Mouse (Mus musculus): Measurements from ENCODE around the gene Slc16a10. TPM values are rescaled to one million over a fixed set of nuclear protein-coding genes. Genes with fewer than 3 reads are reported as not detected.

The Slc16a10 gene
- total and polyA plus RNA-seq, 3 experiments = 4.1 to 10.4 (median 4.5) TPM

GRCm38 (mm10) chr10:40000746-40001145 lies 141.3 kb downstream of the Slc16a10 start:
- Histone ChIP-seq H3K79me2 (replicated peaks; ENCODE audit: control insufficient read depth, extremely low read depth, insufficient read depth, poor library complexity, severe bottlenecking) (no peaks in the 10 kb centered on the region), H3K4me3 (replicated peaks in 1 of 3; ENCODE audit: low read depth in 2 of 3, low read length in 2 of 3, poor library complexity in 1 of 3) (no peak overlapping the region), H3K27ac (ENCODE audit: insufficient read depth, low read depth) (no peak overlapping the region), H3K4me2 (ENCODE audit: insufficient read depth, low read depth, poor library complexity, severe bottlenecking) (no peak overlapping the region), H3K27me3 (replicated peaks) (no peaks in the 10 kb centered on the region), H3K9me3 (replicated peaks; ENCODE audit: low read length) (no peaks in the 10 kb centered on the region), H3K36me3 (replicated peaks in 1 of 2; ENCODE audit: control insufficient read depth in 1 of 2, insufficient read depth in 1 of 2, low read length in 1 of 2) (no peaks in the 10 kb centered on the region), H3K4me1 (ENCODE audit: control insufficient read depth in 1 of 2, insufficient read depth in 2 of 2) (no peaks in the 10 kb centered on the region), H3K9ac (ENCODE audit: insufficient read depth, low read depth) (no peak overlapping the region)
- in situ Hi-C loops (cut with MboI; ENCODE audit: low pct_ligation_motif_present, low pct_unique_long_range_greater_than_20kb, low sequenced_read_pairs) = no loop called here
- no peak for DNase-seq (ENCODE audit: extremely low read depth)
- TF ChIP-seq HCFC1 (IDR thresholded peaks at IDR 0.05; ENCODE audit: low read depth, low read length) (no peak), SMC3 (IDR thresholded peaks at IDR 0.05; ENCODE audit: low read depth, low read length) (no peak), TBP (conservative IDR thresholded peaks at IDR 0.05; ENCODE audit: low read depth, low read length) (no peak), USF2 (conservative IDR thresholded peaks at IDR 0.05; ENCODE audit: low read depth, low read length) (no peak), ZC3H11A (IDR thresholded peaks at IDR 0.05; ENCODE audit: low read depth, low read length) (no peak), JUND (conservative IDR thresholded peaks at IDR 0.05; ENCODE audit: low read depth, low read length) (no peak), ZMIZ1 (IDR thresholded peaks at IDR 0.05; ENCODE audit: low read depth, low read length) (no peak), MAX (IDR thresholded peaks at IDR 0.05; ENCODE audit: low read length) (no peak), CHD2 (IDR thresholded peaks at IDR 0.05; ENCODE audit: low read length) (no peak), NELFE (IDR thresholded peaks at IDR 0.05; ENCODE audit: low read depth, low read length) (no peak), RCOR1 (conservative IDR thresholded peaks at IDR 0.05; ENCODE audit: low read depth, low read length) (no peak), ZKSCAN1 (IDR thresholded peaks at IDR 0.05; ENCODE audit: borderline replicate concordance, low read depth, low read length) (no peak), UBTF (IDR thresholded peaks at IDR 0.05; ENCODE audit: low read depth, low read length) (no peak), ZNF384 (IDR thresholded peaks at IDR 0.05; ENCODE audit: low read depth, low read length) (no peak), MXI1 (IDR thresholded peaks at IDR 0.05; ENCODE audit: low read depth, low read length) (no peak)
- dilution Hi-C loops (cut with MboI; ENCODE audit: extremely low pct_ligation_motif_present, extremely low pct_unique_long_range_greater_than_20kb, low sequenced_read_pairs) = no loop called here

GRCm38 (mm10) chr10:39991155-39991554 lies 150.9 kb downstream of the Slc16a10 start:
- H3K4me2 ChIP-seq (ENCODE audit: insufficient read depth, low read depth, poor library complexity, severe bottlenecking) = no peak overlapping the region
- H3K36me3 ChIP-seq (replicated peaks in 1 of 2; ENCODE audit: control insufficient read depth in 1 of 2, insufficient read depth in 1 of 2, low read length in 1 of 2) = no peaks in the 10 kb centered on the region
- H3K4me1 ChIP-seq (ENCODE audit: control insufficient read depth in 1 of 2, insufficient read depth in 2 of 2) = no peaks in the 10 kb centered on the region
- no peak overlapping the region for H3K27ac ChIP-seq (ENCODE audit: insufficient read depth, low read depth)
- TF ChIP-seq EP300 (IDR thresholded peaks at IDR 0.05; ENCODE audit: low read length) = no peak
- TF ChIP-seq ELF1 (IDR thresholded peaks at IDR 0.05; ENCODE audit: low read depth, low read length) = no peak
- TF ChIP-seq SIN3A (IDR thresholded peaks at IDR 0.05; ENCODE audit: low read length) = no peak
- no peak for TF ChIP-seq TCF12 (IDR thresholded peaks at IDR 0.05; ENCODE audit: low read depth, low read length)
- TF ChIP-seq UBTF (IDR thresholded peaks at IDR 0.05; ENCODE audit: low read depth, low read length) = no peak
- TF ChIP-seq ZMIZ1 (IDR thresholded peaks at IDR 0.05; ENCODE audit: low read depth, low read length) = no peak
- TF ChIP-seq MAFK (IDR thresholded peaks at IDR 0.05; ENCODE audit: insufficient replicate concordance, low read length) = no peak
- no peaks in the 10 kb centered on the region for H3K79me2 ChIP-seq (replicated peaks; ENCODE audit: control insufficient read depth, extremely low read depth, insufficient read depth, poor library complexity, severe bottlenecking)
- H3K27me3 ChIP-seq (replicated peaks) = no peaks in the 10 kb centered on the region
- DNase-seq (ENCODE audit: extremely low read depth) = no peak
- H3K4me3 ChIP-seq (replicated peaks in 1 of 3; ENCODE audit: low read depth in 2 of 3, low read length in 2 of 3, poor library complexity in 1 of 3) = no peak overlapping the region
- in situ Hi-C loops (cut with MboI; ENCODE audit: low pct_ligation_motif_present, low pct_unique_long_range_greater_than_20kb, low sequenced_read_pairs) (no loop called here), dilution Hi-C loops (cut with MboI; ENCODE audit: extremely low pct_ligation_motif_present, extremely low pct_unique_long_range_greater_than_20kb, low sequenced_read_pairs) (no loop called here)
- H3K9ac ChIP-seq (ENCODE audit: insufficient read depth, low read depth) = no peak overlapping the region
- peaks cover 4% of the 10 kb centered on the region for H3K9me3 ChIP-seq (replicated peaks; ENCODE audit: low read length)

Measured in CH12.LX (cell line).